ENCODE assay signal across 8 mouse cellular contexts in genomic region chr16:17200121-17200952, GRCm38 (mm10). TPM values are rescaled to one million over a fixed set of nuclear protein-coding genes. Genes with fewer than 3 reads are reported as not detected.
DNase-seq lines count a peak whose midpoint lies in the region; ATAC-seq lines count a peak whose summit lies in the region.

No protein-coding gene starts in this region.

- ATAC-seq in heart, embryonic 11.5 days (replicated peaks; ENCODE audit: insufficient number of reproducible peaks, low FRiP score, low TSS enrichment) = no peak
- peak; percentile 53 for ATAC-seq in CD4-positive, CD25-positive, alpha-beta regulatory T cell, adult 4 months
- no peak for ATAC-seq in embryonic facial prominence, embryonic 15.5 days (ENCODE audit: insufficient number of reproducible peaks, low FRiP score, low TSS enrichment, low read depth)
- 0 out of 2 replicates have a peak, but pooled peaks have one; percentile 21 for ATAC-seq in neural tube, embryonic 13.5 days (ENCODE audit: low read depth)

- no peaks in the 10 kb centered on the region for H3K27me3 ChIP-seq in heart, embryonic 11.5 days (ENCODE audit: control insufficient read depth, insufficient read depth, low read length)
- no peaks in the 10 kb centered on the region for H3K27me3 ChIP-seq in embryonic facial prominence, embryonic 15.5 days
- no peaks in the 10 kb centered on the region for H3K27me3 ChIP-seq in limb, embryonic 10.5 days (ENCODE audit: low read depth, poor library complexity, severe bottlenecking)
- H3K27me3 ChIP-seq in neural tube, embryonic 13.5 days = no peaks in the 10 kb centered on the region

- H3K9me3 ChIP-seq in heart, embryonic 11.5 days (replicated peaks; ENCODE audit: control insufficient read depth, low read length) = no peaks in the 10 kb centered on the region
- no peaks in the 10 kb centered on the region for H3K9me3 ChIP-seq in embryonic facial prominence, embryonic 15.5 days (replicated peaks)
- H3K9me3 ChIP-seq in limb, embryonic 10.5 days (replicated peaks) = no peaks in the 10 kb centered on the region
- H3K9me3 ChIP-seq in neural tube, embryonic 13.5 days = no peaks in the 10 kb centered on the region

- no peaks in the 10 kb centered on the region for H3K36me3 ChIP-seq in heart, embryonic 11.5 days (ENCODE audit: control insufficient read depth, insufficient read depth, low read length)
- no peaks in the 10 kb centered on the region for H3K36me3 ChIP-seq in embryonic facial prominence, embryonic 15.5 days
- peaks cover 30% of the 10 kb centered on the region for H3K36me3 ChIP-seq in limb, embryonic 10.5 days
- no peaks in the 10 kb centered on the region for H3K36me3 ChIP-seq in neural tube, embryonic 13.5 days

- H3K4me2 ChIP-seq in heart, embryonic 11.5 days = peak overlapping the region; percentile 87
- peak overlapping the region; percentile 72 for H3K4me2 ChIP-seq in embryonic facial prominence, embryonic 15.5 days (replicated peaks)
- peak overlapping the region; percentile 85 for H3K4me2 ChIP-seq in neural tube, embryonic 13.5 days

- H3K27ac ChIP-seq in heart, embryonic 11.5 days (ENCODE audit: low read depth, low read length) = peak overlapping the region; percentile 73
- peak overlapping the region; percentile 63 for H3K27ac ChIP-seq in embryonic facial prominence, embryonic 15.5 days (replicated peaks)
- H3K27ac ChIP-seq in limb, embryonic 10.5 days = peak overlapping the region; percentile 99
- H3K27ac ChIP-seq in neural tube, embryonic 13.5 days (replicated peaks) = peak overlapping the region; percentile 83

- H3K4me1 ChIP-seq in heart, embryonic 11.5 days (ENCODE audit: control insufficient read depth, insufficient read depth, low read length) = peaks cover 8% of the 10 kb centered on the region; the same call in 1 of the 2 replicates
- H3K4me1 ChIP-seq in embryonic facial prominence, embryonic 15.5 days = peaks cover 10% of the 10 kb centered on the region
- peaks cover 13% of the 10 kb centered on the region for H3K4me1 ChIP-seq in limb, embryonic 10.5 days
- H3K4me1 ChIP-seq in neural tube, embryonic 13.5 days (replicated peaks) = peaks cover 15% of the 10 kb centered on the region

- no peak for DNase-seq in heart, adult 18-20 months
- no peak for DNase-seq in limb, embryonic 10.5 days (ENCODE audit: low spot score)
- DNase-seq in gastrocnemius, postnatal 25 days = no peak
- no peak for DNase-seq in layer of hippocampus, postnatal 25 days (ENCODE audit: extremely low spot score in 1 of 2, low spot score in 1 of 2)

- peak overlapping the region; percentile 96 for H3K4me3 ChIP-seq in heart, embryonic 11.5 days (ENCODE audit: low read depth, low read length)
- H3K4me3 ChIP-seq in embryonic facial prominence, embryonic 15.5 days (replicated peaks) = peak overlapping the region; percentile 97
- peak overlapping the region; percentile 100 for H3K4me3 ChIP-seq in limb, embryonic 10.5 days
- peak overlapping the region; percentile 90 for H3K4me3 ChIP-seq in neural tube, embryonic 13.5 days

- WGBS in heart, embryonic 11.5 days (ENCODE audit: insufficient replicate concordance) = 3% methylated on average over 24 of the region's 24 CpGs
- WGBS in embryonic facial prominence, embryonic 15.5 days = 4% methylated on average over 24 of the region's 24 CpGs
- WGBS in limb, embryonic 10.5 days = 9% methylated on average over 24 of the region's 24 CpGs
- 9% methylated on average over 24 of the region's 24 CpGs for WGBS in neural tube, embryonic 13.5 days

- H3K9ac ChIP-seq in heart, embryonic 11.5 days (ENCODE audit: low read depth, low read length) = peak overlapping the region; percentile 100
- peak overlapping the region; percentile 99 for H3K9ac ChIP-seq in embryonic facial prominence, embryonic 15.5 days
- peak overlapping the region; percentile 98 for H3K9ac ChIP-seq in neural tube, embryonic 13.5 days

RNA-seq across cellular contexts. Expression of gene Ube2l3, which starts 2.1 kb away (rescaled TPM):
- polyA plus RNA-seq in heart, embryonic 11.5 days (2014; fragmentation: Nextera tagmentation; extraction: Ambion mirVana) = 313 and 328 TPM in 2 replicates
- total RNA-seq in heart, adult 18-20 months (2021) = 100 to 1,000 TPM; 116 to 120 TPM
- 100 to 1,000 TPM; 246 to 283 TPM for polyA plus RNA-seq in CD4-positive, CD25-positive, alpha-beta regulatory T cell, adult 4 months (2017; shearing (Covaris generic))
- polyA plus RNA-seq in embryonic facial prominence, embryonic 15.5 days (2015; fragmentation: Nextera tagmentation; extraction: Ambion mirVana) = 304 and 312 TPM in 2 replicates
- polyA plus RNA-seq in limb, embryonic 10.5 days (2016; fragmentation: Nextera tagmentation; extraction: Ambion mirVana) = 432 and 433 TPM in 2 replicates
- 326 and 357 TPM in 2 replicates for polyA plus RNA-seq in neural tube, embryonic 13.5 days (2015; fragmentation: Nextera tagmentation; extraction: Ambion mirVana)
- total RNA-seq in gastrocnemius, postnatal 25 days (2021) = 100 to 1,000 TPM; 129 to 132 TPM
- 100 to 1,000 TPM; 149 to 162 TPM for total RNA-seq in layer of hippocampus, postnatal 25 days (2021)

RNA-seq across cellular contexts. Expression of gene Rimbp3, which starts 8.1 kb away (rescaled TPM):
- 0.04 and 0.34 TPM in 2 replicates for polyA plus RNA-seq in heart, embryonic 11.5 days (2014; fragmentation: Nextera tagmentation; extraction: Ambion mirVana)
- total RNA-seq in heart, adult 18-20 months (2021) = under 1 TPM; 0.07 to 0.26 TPM
- not detected for polyA plus RNA-seq in CD4-positive, CD25-positive, alpha-beta regulatory T cell, adult 4 months (2017; shearing (Covaris generic))
- polyA plus RNA-seq in embryonic facial prominence, embryonic 15.5 days (2015; fragmentation: Nextera tagmentation; extraction: Ambion mirVana) = 0.46 and 0.57 TPM in 2 replicates
- 0.18 and 0.49 TPM in 2 replicates for polyA plus RNA-seq in limb, embryonic 10.5 days (2016; fragmentation: Nextera tagmentation; extraction: Ambion mirVana)
- polyA plus RNA-seq in neural tube, embryonic 13.5 days (2015; fragmentation: Nextera tagmentation; extraction: Ambion mirVana) = 1.5 TPM in 2 replicates
- total RNA-seq in gastrocnemius, postnatal 25 days (2021) = not detected
- total RNA-seq in layer of hippocampus, postnatal 25 days (2021) = 1 to 10 TPM; 3.1 to 4.2 TPM

RNA-seq across cellular contexts. Expression of gene Hic2, which starts 33.0 kb away (rescaled TPM):
- polyA plus RNA-seq in heart, embryonic 11.5 days (2014; fragmentation: Nextera tagmentation; extraction: Ambion mirVana) = 4.5 and 4.8 TPM in 2 replicates
- total RNA-seq in heart, adult 18-20 months (2021) = 1 to 10 TPM; 1.3 to 1.5 TPM
- 1 to 10 TPM in 1 of 2 experiments, under 1 TPM in 1; 0.89 to 2.1 TPM for polyA plus RNA-seq in CD4-positive, CD25-positive, alpha-beta regulatory T cell, adult 4 months (2017; shearing (Covaris generic))
- 4.8 and 5.6 TPM in 2 replicates for polyA plus RNA-seq in embryonic facial prominence, embryonic 15.5 days (2015; fragmentation: Nextera tagmentation; extraction: Ambion mirVana)
- polyA plus RNA-seq in limb, embryonic 10.5 days (2016; fragmentation: Nextera tagmentation; extraction: Ambion mirVana) = 16.8 and 19.3 TPM in 2 replicates
- 7.8 and 8.2 TPM in 2 replicates for polyA plus RNA-seq in neural tube, embryonic 13.5 days (2015; fragmentation: Nextera tagmentation; extraction: Ambion mirVana)
- under 1 TPM; 0.83 to 0.97 TPM for total RNA-seq in gastrocnemius, postnatal 25 days (2021)
- total RNA-seq in layer of hippocampus, postnatal 25 days (2021) = 1 to 10 TPM; 4.1 to 5.7 TPM

RNA-seq across cellular contexts. Expression of gene Ccdc116, which starts 53.3 kb away (rescaled TPM):
- 0.07 TPM in 1 of 2 replicates, not detected in the other for polyA plus RNA-seq in heart, embryonic 11.5 days (2014; fragmentation: Nextera tagmentation; extraction: Ambion mirVana)
- under 1 TPM in 1 of 2 experiments, not detected in 1; 0.08 TPM for total RNA-seq in heart, adult 18-20 months (2021)
- polyA plus RNA-seq in CD4-positive, CD25-positive, alpha-beta regulatory T cell, adult 4 months (2017; shearing (Covaris generic)) = 1 to 10 TPM in 1 of 2 experiments, under 1 TPM in 1; 0.58 to 1.4 TPM
- polyA plus RNA-seq in embryonic facial prominence, embryonic 15.5 days (2015; fragmentation: Nextera tagmentation; extraction: Ambion mirVana) = 0.80 and 1.2 TPM in 2 replicates
- polyA plus RNA-seq in limb, embryonic 10.5 days (2016; fragmentation: Nextera tagmentation; extraction: Ambion mirVana) = 0.40 and 0.63 TPM in 2 replicates
- polyA plus RNA-seq in neural tube, embryonic 13.5 days (2015; fragmentation: Nextera tagmentation; extraction: Ambion mirVana) = 2.3 and 2.5 TPM in 2 replicates
- total RNA-seq in gastrocnemius, postnatal 25 days (2021) = under 1 TPM in 1 of 2 experiments, not detected in 1; 0.19 TPM
- 1 to 10 TPM; 2.1 to 2.2 TPM for total RNA-seq in layer of hippocampus, postnatal 25 days (2021)

RNA-seq across cellular contexts. Expression of gene Ydjc, which starts 55.9 kb away (rescaled TPM):
- 4.6 and 5.8 TPM in 2 replicates for polyA plus RNA-seq in heart, embryonic 11.5 days (2014; fragmentation: Nextera tagmentation; extraction: Ambion mirVana)
- total RNA-seq in heart, adult 18-20 months (2021) = 1 to 10 TPM; 2.3 to 3.1 TPM
- polyA plus RNA-seq in CD4-positive, CD25-positive, alpha-beta regulatory T cell, adult 4 months (2017; shearing (Covaris generic)) = 1 to 10 TPM; 6.9 to 8.4 TPM
- polyA plus RNA-seq in embryonic facial prominence, embryonic 15.5 days (2015; fragmentation: Nextera tagmentation; extraction: Ambion mirVana) = 14.3 and 15.3 TPM in 2 replicates
- polyA plus RNA-seq in limb, embryonic 10.5 days (2016; fragmentation: Nextera tagmentation; extraction: Ambion mirVana) = 4.1 and 7.0 TPM in 2 replicates
- polyA plus RNA-seq in neural tube, embryonic 13.5 days (2015; fragmentation: Nextera tagmentation; extraction: Ambion mirVana) = 31.1 and 39.7 TPM in 2 replicates
- under 1 TPM in 1 of 2 experiments, not detected in 1; 0.29 TPM for total RNA-seq in gastrocnemius, postnatal 25 days (2021)
- total RNA-seq in layer of hippocampus, postnatal 25 days (2021) = 10 to 100 TPM; 27.7 to 31.8 TPM

Comparison
In these comparisons a context has a peak if more than half of its experiments do, and no peak if none do; other contexts are left out.
1. ATAC-seq: peak in CD4-positive, CD25-positive, alpha-beta regulatory T cell, adult 4 months (single experiment) and neural tube, embryonic 13.5 days (single experiment); none in heart, embryonic 11.5 days (single experiment) and embryonic facial prominence, embryonic 15.5 days (single experiment).
2. Peak in every context shown above with its lines, with median percentiles within 50 percentile points of each other: H3K27ac ChIP-seq, H3K4me2 ChIP-seq, H3K4me3 ChIP-seq and H3K9ac ChIP-seq.